Mouse (Mus musculus): ENCODE results near the gene Uox.

Gene Uox

DNA sequence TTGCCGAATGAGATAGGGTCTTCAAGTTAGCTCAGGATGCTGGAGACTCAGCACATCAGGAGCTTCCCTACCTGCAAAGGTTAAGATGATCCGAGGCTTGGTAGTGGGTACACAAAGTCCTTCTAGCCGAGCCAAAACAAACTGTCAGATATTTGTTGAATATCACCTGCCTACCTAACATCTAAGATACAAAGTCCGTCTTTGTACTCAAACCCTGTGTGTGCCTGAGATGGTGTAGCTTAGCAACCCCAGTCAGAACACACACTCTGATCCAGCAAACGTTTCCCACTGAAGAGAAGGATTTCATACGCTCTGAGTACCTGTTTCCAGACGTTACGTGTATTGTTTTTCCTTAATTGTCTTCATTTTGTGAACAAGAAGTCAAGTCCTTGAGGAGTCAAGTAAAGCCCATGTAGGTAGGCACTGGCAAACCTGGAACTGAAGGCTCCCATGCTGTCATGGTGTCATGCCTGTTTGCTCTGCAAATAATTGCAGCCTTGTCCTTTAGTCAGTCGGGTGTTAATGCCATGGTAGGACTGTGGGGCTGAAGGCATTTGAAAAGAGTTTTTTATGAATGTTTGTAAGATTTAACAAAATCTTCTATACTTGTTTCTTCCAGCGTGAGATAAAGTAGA, at the start of gene Uox:
Gene Uox (plus strand): TSS at position 279 of the 635 bp plus-strand sequence.
- ATAC-seq (ENCODE audit: low TSS enrichment) = no peak

DNA sequence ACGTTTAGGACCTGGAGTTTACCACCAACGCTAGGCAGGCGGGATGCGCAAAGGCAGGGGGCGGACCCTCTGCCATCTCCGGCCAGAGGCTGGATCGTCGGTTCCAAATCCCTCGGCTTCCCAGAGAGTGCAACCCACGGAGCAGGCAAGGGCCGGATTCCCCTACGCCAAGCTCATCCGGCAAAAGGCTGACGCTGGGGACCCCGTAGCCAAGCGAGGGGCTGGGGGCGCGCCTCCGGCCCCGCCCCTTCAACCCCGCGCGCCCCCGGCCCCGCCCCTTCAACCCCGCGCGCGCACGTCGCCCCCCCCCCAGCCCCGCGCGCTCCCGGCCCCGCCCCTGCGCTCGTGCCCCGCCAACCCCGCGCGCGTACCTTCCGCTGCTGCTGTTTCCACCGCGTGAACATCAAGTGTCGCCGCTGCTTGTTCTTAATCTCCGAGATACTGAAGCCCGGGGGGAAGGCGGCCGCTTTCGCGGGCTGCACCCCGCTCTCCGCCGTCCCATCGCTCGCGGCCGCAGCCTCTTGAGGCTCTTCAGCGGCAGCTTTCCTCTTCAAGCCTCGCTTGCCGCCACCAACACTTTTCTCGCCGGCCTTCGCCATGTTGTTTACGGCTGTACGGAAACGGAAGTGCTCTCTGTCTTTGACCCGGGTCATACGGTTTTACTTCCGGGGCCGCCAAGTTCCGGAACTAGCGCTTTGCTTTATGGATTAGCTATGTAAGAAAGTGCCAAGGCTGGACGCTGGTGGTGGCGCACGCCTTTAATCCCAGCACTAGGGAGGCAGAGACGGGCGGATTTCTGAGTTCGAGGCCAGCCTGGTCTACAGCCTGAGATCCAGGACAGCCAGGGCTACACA, 49.2 kb upstream of the Uox start, which contains the start of gene Rpf1:
Gene Rpf1 (minus strand): TSS at position 632 of the 854 bp plus-strand sequence.
- peak; percentile 99 for ATAC-seq (ENCODE audit: low TSS enrichment)

DNA sequence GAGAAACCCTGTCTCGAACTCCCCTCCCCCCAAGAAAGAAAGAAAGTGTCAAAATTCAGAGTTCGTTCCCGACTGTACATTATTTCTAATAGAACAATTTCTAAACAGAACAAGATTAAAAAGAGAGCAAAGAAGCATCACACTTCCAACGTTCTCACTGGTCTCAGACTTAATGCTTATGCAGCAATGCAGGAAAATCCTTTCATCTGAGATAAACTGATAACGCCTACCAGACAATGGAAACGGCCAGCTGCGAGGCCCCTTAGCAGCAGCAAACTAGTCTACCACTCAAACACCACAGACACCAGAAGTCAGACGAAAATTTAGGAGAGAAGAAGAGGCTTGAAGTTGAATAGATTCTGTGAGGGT, 48.6 kb upstream of the Uox start:
- ATAC-seq (ENCODE audit: low TSS enrichment) = no peak

DNA sequence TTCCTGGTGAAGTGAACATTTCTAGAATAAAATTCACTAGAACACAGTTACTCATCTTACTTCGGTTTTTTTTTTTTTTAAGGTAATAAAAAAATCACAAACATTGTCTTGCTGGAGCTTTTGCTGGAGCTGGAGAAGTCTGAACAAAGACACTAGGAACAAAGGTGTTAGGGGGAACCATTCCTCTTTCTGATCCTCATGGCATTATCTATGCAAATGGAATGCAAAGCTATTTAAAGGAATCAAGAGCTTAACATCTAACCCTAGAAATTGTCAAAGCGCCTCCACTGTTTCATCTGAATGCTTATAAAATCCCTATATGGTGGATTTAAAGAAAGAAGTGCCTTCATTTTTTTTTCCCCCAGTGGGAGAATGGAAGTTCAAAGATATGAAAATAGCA, 41.9 kb upstream of the Uox start:
- no peak for ATAC-seq (ENCODE audit: low TSS enrichment)

DNA sequence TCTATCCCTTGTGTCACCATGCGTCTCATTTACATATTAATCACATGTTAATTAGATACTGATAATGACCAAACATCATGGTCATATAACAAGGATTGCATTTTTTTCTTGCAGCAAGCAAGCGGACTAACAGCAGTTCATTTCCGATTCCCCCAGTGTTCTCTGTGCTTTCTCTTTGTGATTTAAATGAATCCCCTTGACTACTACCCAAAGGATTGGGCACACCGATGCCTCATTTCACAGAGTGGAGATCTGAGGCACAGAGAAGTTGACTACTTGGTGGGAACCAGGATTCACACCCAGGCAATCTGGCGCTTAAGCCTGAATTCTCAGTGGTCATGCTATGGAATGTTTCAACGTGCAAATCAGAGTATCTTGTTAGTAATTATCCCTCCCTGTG, 35.2 kb upstream of the Uox start:
- ATAC-seq (ENCODE audit: low TSS enrichment) = no peak

- no peak for ATAC-seq (ENCODE audit: low TSS enrichment)
Observed at GRCm38 (mm10) chr3:146540521-146541273, 29.5 kb upstream of the Uox start.

- ATAC-seq (ENCODE audit: low TSS enrichment) = no peak
Observed at GRCm38 (mm10) chr3:146543632-146544031, 26.6 kb upstream of the Uox start.

DNA sequence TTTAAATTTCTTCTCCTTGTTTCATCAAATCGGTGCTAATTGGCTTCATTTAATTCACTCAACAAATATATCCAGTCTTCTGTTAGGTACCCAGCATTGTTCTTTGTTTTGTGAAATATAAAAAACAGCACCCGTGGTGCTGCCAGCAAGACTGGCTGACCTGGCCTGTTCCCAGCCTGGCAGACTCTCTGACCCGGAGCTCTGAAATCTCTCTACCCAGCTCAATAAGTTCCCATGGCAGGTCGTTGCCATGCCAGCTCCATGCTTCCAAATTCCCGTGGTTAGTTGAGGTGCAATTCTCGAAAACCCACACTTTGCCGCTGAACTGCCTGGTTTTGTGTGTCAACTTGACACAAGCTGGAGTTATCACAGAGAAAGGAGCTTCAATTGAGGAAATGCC, 15.4 kb upstream of the Uox start:
- ATAC-seq (ENCODE audit: low TSS enrichment) = no peak

- no peak for ATAC-seq (ENCODE audit: low TSS enrichment)
Observed at GRCm38 (mm10) chr3:146556567-146556966, 13.7 kb upstream of the Uox start.

GRCm38 (mm10) chr3:146557507-146557906, 12.7 kb upstream of the Uox start:
- ATAC-seq (ENCODE audit: low TSS enrichment) = peak; percentile 90

- ATAC-seq (ENCODE audit: low TSS enrichment) = no peak
Observed at GRCm38 (mm10) chr3:146562936-146563335, 7.3 kb upstream of the Uox start.

DNA sequence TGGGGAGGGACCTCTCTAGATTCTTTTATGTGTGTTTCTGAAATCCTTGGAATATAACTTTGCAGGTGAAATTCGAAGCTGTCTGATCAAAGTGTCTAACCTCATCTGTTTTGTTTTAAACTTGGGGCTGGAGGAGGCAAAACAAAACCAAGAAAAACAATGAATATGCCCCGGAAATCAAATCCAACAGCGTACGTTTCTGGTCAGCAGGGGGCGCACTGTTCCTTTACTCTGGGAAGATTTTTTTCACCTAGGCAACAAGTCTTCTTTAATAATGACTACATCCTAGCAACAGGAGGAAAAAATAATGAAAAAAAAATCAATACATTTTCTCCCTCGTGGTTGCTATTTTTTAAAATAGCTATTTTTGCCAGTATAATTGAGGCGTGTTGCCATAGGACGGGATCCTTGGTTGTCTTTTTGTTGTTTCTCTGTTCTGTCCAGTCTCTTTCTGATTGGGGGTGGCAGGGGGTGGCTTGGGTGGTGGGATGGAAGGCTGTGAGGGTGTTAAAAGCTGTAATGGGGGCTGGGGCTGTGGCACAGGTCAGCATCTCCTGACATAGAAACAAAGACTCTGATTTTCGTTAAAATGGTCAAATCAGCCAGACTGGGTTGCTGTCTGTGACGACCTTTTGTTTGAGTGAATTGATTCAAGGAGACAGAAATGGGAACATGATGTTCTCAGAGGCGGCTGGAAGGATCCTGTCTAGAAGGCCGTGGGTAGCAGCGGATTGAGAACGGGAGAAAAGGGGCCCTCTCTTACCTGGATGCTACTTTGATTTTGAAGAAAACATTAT, 5.8 kb upstream of the Uox start:
- ATAC-seq (ENCODE audit: low TSS enrichment) = 0 out of 2 replicates have a peak, but pooled peaks have one; percentile 50

GRCm38 (mm10) chr3:146565065-146565411, 5.2 kb upstream of the Uox start:
- no peak for ATAC-seq (ENCODE audit: low TSS enrichment)

DNA sequence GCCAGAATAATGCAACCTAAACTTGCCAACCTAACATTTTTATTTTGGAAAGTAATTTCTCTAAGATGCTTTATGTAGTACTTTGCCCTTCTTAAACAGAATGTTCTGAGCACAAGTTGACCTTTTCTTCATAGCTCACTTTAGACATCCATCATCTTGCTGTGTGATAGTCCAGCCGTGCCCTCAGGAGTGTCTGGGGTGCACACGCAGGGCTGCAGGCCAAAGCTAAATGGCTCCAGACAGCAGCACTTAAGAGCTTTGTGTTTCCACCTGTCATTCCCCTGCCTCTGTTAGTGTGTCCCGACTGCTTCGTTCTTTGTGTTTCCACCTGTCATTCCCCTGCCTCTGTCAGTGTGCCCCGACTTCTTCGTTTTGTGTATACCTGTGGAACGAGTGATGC, 2.9 kb upstream of the Uox start:
- no peak for ATAC-seq (ENCODE audit: low TSS enrichment)

- ATAC-seq (ENCODE audit: low TSS enrichment) = peak; percentile 84
Observed at GRCm38 (mm10) chr3:146567884-146568530, 2.2 kb upstream of the Uox start.

- ATAC-seq (ENCODE audit: low TSS enrichment) = no peak
Observed at GRCm38 (mm10) chr3:146569594-146569993, 632 bp upstream of the Uox start.

GRCm38 (mm10) chr3:146570939-146571338, 713 bp downstream of the Uox start:
- no peak for ATAC-seq (ENCODE audit: low TSS enrichment)

DNA sequence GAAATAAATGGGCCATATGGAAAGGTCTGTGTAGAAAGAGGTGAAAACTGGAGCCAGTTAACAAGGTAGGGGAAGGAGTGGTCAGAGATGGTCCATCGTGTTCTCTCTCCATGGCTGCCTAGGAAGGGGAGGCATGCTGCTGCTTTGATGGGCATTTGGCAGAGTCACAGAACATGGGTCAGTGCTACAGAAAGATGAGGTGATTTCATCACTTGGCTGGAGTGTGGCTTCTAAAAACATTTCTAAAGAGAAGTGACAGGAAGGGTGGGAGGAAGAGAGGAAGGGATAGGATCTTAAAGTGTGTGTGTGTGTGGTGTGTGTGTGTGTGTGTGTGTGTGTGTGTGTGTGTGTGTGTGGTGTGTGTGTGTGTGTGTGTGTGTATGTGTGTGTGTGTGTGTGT, 1.1 kb downstream of the Uox start:
- ATAC-seq (ENCODE audit: low TSS enrichment) = no peak

- ATAC-seq (ENCODE audit: low TSS enrichment) = no peak
Observed at GRCm38 (mm10) chr3:146577591-146577990, 7.4 kb downstream of the Uox start.

- no peak for ATAC-seq (ENCODE audit: low TSS enrichment)
Observed at GRCm38 (mm10) chr3:146580039-146580729, 10.0 kb downstream of the Uox start.

DNA sequence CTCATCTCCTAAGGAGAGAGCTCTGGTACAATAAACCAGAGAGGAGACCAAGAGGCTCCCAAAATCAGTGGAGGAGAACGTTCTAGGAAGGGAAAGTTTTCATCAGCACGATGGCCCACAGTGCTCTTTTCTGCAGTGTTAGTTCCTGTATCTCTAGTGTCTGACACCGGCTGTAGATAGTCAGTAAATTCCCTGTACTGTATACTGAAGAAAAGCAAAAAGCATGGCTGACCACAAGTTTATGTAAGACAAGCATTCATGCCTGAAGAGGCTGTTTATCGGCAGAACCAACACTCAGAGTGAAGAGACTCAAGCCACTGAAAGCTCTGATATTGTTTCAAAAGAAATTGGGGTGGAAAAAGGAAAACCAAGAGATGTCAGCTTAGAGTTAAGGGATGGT, 13.3 kb downstream of the Uox start:
- ATAC-seq (ENCODE audit: low TSS enrichment) = peak; percentile 48

Measured in frontal cortex, adult (tissue).